Mouse (Mus musculus): Measurements from ENCODE around the gene Pdzd7. TPM values are rescaled to one million over a fixed set of nuclear protein-coding genes. Genes with fewer than 3 reads are reported as not detected.
A peak's percentile ranks its signal among the peaks of the same experiment; 100 is the strongest.

Pdzd7 gene
- polyA plus RNA-seq, 1 experiment = 0.74 TPM

- H3K27ac ChIP-seq (ENCODE audit: insufficient read depth, low read length) = peak overlapping the region; percentile 86; the same call in 1 of the 2 replicates
- no peak overlapping the region; the same call in 1 of the 2 replicates for H3K4me3 ChIP-seq (ENCODE audit: insufficient read depth, low read length)
- peaks cover 3% of the 10 kb centered on the region for H3K4me1 ChIP-seq (ENCODE audit: control insufficient read depth, insufficient read depth, low read length)
- no peak for TF ChIP-seq CTCF (IDR thresholded peaks at IDR 0.05; ENCODE audit: borderline replicate concordance, insufficient read depth, low read length)
- no peak for TF ChIP-seq POLR2A (IDR thresholded peaks at IDR 0.05; ENCODE audit: low read depth, low read length)
Measured at GRCm38 (mm10) chr19:45076036-45076575, 30.6 kb upstream of the Pdzd7 start.

- Histone ChIP-seq H3K4me3 (ENCODE audit: insufficient read depth, low read length) (peak overlapping the region; percentile 24), H3K4me1 (ENCODE audit: control insufficient read depth, insufficient read depth, low read length) (no peaks in the 10 kb centered on the region; the same call in 1 of the 2 replicates), H3K27ac (ENCODE audit: insufficient read depth, low read length) (peak overlapping the region; percentile 86)
- TF ChIP-seq CTCF (IDR thresholded peaks at IDR 0.05; ENCODE audit: borderline replicate concordance, insufficient read depth, low read length) (no peak), POLR2A (IDR thresholded peaks at IDR 0.05; ENCODE audit: low read depth, low read length) (no peak; the same call in 1 of the 2 replicates)
Measured at GRCm38 (mm10) chr19:45075323-45076035, 30.0 kb upstream of the Pdzd7 start.

- TF ChIP-seq CTCF (IDR thresholded peaks at IDR 0.05; ENCODE audit: borderline replicate concordance, insufficient read depth, low read length) (no peak), POLR2A (IDR thresholded peaks at IDR 0.05; ENCODE audit: low read depth, low read length) (peak; percentile 96)
- Histone ChIP-seq H3K4me1 (ENCODE audit: control insufficient read depth, insufficient read depth, low read length) (no peaks in the 10 kb centered on the region; the same call in 1 of the 2 replicates), H3K4me3 (ENCODE audit: insufficient read depth, low read length) (peak within 1 kb of the TSS; percentile 67), H3K27ac (ENCODE audit: insufficient read depth, low read length) (peak within 1 kb of the TSS; percentile 86)
Measured at GRCm38 (mm10) chr19:45074580-45075322, 29.2 kb upstream of the Pdzd7 start, which contains the start of gene Kazald1. TSS of gene Kazald1 (plus strand) at chr19:45075241.

GRCm38 (mm10) chr19:45073871-45074542 is 28.5 kb upstream of the Pdzd7 start:
- peak; percentile 78; the same call in 1 of the 2 replicates for TF ChIP-seq CTCF (IDR thresholded peaks at IDR 0.05; ENCODE audit: borderline replicate concordance, insufficient read depth, low read length)
- 0 out of 2 replicates have a peak, but pooled peaks have one; percentile 21 for TF ChIP-seq POLR2A (IDR thresholded peaks at IDR 0.05; ENCODE audit: low read depth, low read length)

GRCm38 (mm10) chr19:45067758-45068510 is 22.4 kb upstream of the Pdzd7 start:
- Histone ChIP-seq H3K4me3 (ENCODE audit: insufficient read depth, low read length) (no peak overlapping the region), H3K27ac (ENCODE audit: insufficient read depth, low read length) (no peak overlapping the region), H3K4me1 (ENCODE audit: control insufficient read depth, insufficient read depth, low read length) (no peaks in the 10 kb centered on the region)
- TF ChIP-seq CTCF (IDR thresholded peaks at IDR 0.05; ENCODE audit: borderline replicate concordance, insufficient read depth, low read length) = no peak
- no peak for TF ChIP-seq POLR2A (IDR thresholded peaks at IDR 0.05; ENCODE audit: low read depth, low read length)

More at GRCm38 (mm10) chr19:45073871-45074542, 28.5 kb upstream of the Pdzd7 start:
- H3K4me1 ChIP-seq (ENCODE audit: control insufficient read depth, insufficient read depth, low read length) = no peaks in the 10 kb centered on the region; the same call in 1 of the 2 replicates
- H3K27ac ChIP-seq (ENCODE audit: insufficient read depth, low read length) = no peak overlapping the region
- H3K4me3 ChIP-seq (ENCODE audit: insufficient read depth, low read length) = peak overlapping the region; percentile 67

- no peak overlapping the region for H3K4me3 ChIP-seq (ENCODE audit: insufficient read depth, low read length)
- no peak overlapping the region for H3K27ac ChIP-seq (ENCODE audit: insufficient read depth, low read length)
- H3K4me1 ChIP-seq (ENCODE audit: control insufficient read depth, insufficient read depth, low read length) = no peaks in the 10 kb centered on the region
- TF ChIP-seq CTCF (IDR thresholded peaks at IDR 0.05; ENCODE audit: borderline replicate concordance, insufficient read depth, low read length) (no peak), POLR2A (IDR thresholded peaks at IDR 0.05; ENCODE audit: low read depth, low read length) (no peak)
Measured at GRCm38 (mm10) chr19:45067170-45067569, 21.7 kb upstream of the Pdzd7 start.

GRCm38 (mm10) chr19:45065226-45065625 is 19.7 kb upstream of the Pdzd7 start:
- Histone ChIP-seq H3K27ac (ENCODE audit: insufficient read depth, low read length) (no peak overlapping the region), H3K4me1 (ENCODE audit: control insufficient read depth, insufficient read depth, low read length) (no peaks in the 10 kb centered on the region), H3K4me3 (ENCODE audit: insufficient read depth, low read length) (no peak overlapping the region)
- TF ChIP-seq CTCF (IDR thresholded peaks at IDR 0.05; ENCODE audit: borderline replicate concordance, insufficient read depth, low read length) (no peak), POLR2A (IDR thresholded peaks at IDR 0.05; ENCODE audit: low read depth, low read length) (no peak)

GRCm38 (mm10) chr19:45063565-45064292 is 18.2 kb upstream of the Pdzd7 start:
- H3K27ac ChIP-seq (ENCODE audit: insufficient read depth, low read length) = no peak overlapping the region
- no peaks in the 10 kb centered on the region for H3K4me1 ChIP-seq (ENCODE audit: control insufficient read depth, insufficient read depth, low read length)
- peak; percentile 54 for TF ChIP-seq CTCF (IDR thresholded peaks at IDR 0.05; ENCODE audit: borderline replicate concordance, insufficient read depth, low read length)
- TF ChIP-seq POLR2A (IDR thresholded peaks at IDR 0.05; ENCODE audit: low read depth, low read length) = no peak
- H3K4me3 ChIP-seq (ENCODE audit: insufficient read depth, low read length) = no peak overlapping the region
